Mouse (Mus musculus) intestine, postnatal 0 days (tissue): Measurements from ENCODE around the gene Trim2. TPM values are rescaled to one million over a fixed set of nuclear protein-coding genes. Genes with fewer than 3 reads are reported as not detected.

Experiments
- ATAC-seq: fragments of 200-750 bp; cut with Nextera tagmentation; 2 replicates; pipeline ENCODE4 v1.8.0; 2017; ENCODE audit warnings: mild to moderate bottlenecking, moderate TSS enrichment, moderate library complexity
- H3K27ac ChIP-seq: fragments of 300-500 bp; sonication (generic); 2 replicates; pipeline ENCODE4 v1.5.1; 2014; ENCODE audit warnings: mild to moderate bottlenecking, low read depth, low read length, moderate library complexity
- H3K27me3 ChIP-seq: fragments of 300-500 bp; sonication (generic); replicated peaks from 2 replicates; pipeline ENCODE4 v1.6.1; 2014; ENCODE audit warnings: low read length, mixed read lengths; ENCODE audit not compliant: control insufficient read depth, insufficient read depth
- H3K36me3 ChIP-seq: fragments of 300-500 bp; sonication (generic); 2 replicates; pipeline ENCODE4 v1.6.1; 2014; ENCODE audit warnings: mild to moderate bottlenecking, moderate library complexity; ENCODE audit not compliant: control insufficient read depth, insufficient read depth
- H3K4me1 ChIP-seq: fragments of 300-500 bp; sonication (generic); replicated peaks from 2 replicates; pipeline ENCODE4 v1.6.1; 2014; ENCODE audit warnings: antibody characterized with exemption, low read length, mixed read lengths; ENCODE audit not compliant: control insufficient read depth, insufficient read depth
- H3K4me2 ChIP-seq: fragments of 300-500 bp; sonication (generic); replicated peaks from 2 replicates; pipeline ENCODE4 v1.6.1; 2014; ENCODE audit warnings: low read depth, mild to moderate bottlenecking, moderate library complexity
- H3K4me3 ChIP-seq: fragments of 300-500 bp; sonication (generic); 2 replicates; pipeline ENCODE4 v1.5.1; 2014; ENCODE audit warnings: low read depth, low read length
- H3K9ac ChIP-seq: fragments of 300-500 bp; sonication (generic); 2 replicates; pipeline ENCODE4 v1.6.1; 2014; ENCODE audit warnings: mild to moderate bottlenecking, low read depth, low read length
- H3K9me3 ChIP-seq: fragments of 300-500 bp; sonication (generic); 2 replicates; pipeline ENCODE4 v1.6.1; 2016; ENCODE audit warnings: mixed run types; ENCODE audit not compliant: control insufficient read depth
- CTCF ChIP-seq: sonication (generic); IDR thresholded peaks from 2 replicates; pipeline ENCODE4 v1.5.1; 2016; ENCODE audit warnings: low read depth, mild to moderate bottlenecking, control low read depth, antibody characterized with exemption, moderate library complexity
- WGBS: fragments of 180-500 bp; shearing (Covaris S2); extraction: QIAGEN DNeasy Blood & Tissue Kit; methylation state at CpG from one replicate; pipeline ENCODE4 v1.1.7; 2014; 5-methylcytosine and 5-hydroxymethylcytosine counted together
- polyA plus RNA-seq: library from polyadenylated mRNA; unstranded; fragments of >200 nt; fragmentation: Nextera tagmentation; extraction: Ambion mirVana; gene quantifications from 2 replicates; pipeline ENCODE4 v1.2.1, GENCODE M21; 2015

Trim2 gene
- polyA plus RNA-seq, 1 experiment from 2014 or later: 21.2 TPM

- H3K9ac ChIP-seq: peak overlapping the region; percentile 66
- H3K4me3 ChIP-seq: peak overlapping the region; percentile 63
- no peak for TF ChIP-seq CTCF
- H3K27ac ChIP-seq: peak overlapping the region; percentile 80
- H3K27me3 ChIP-seq: no peaks in the 10 kb centered on the region
- peak; percentile 14; the same call in 1 of the 2 replicates for ATAC-seq
- peaks cover 6% of the 10 kb centered on the region; the same call in 1 of the 2 replicates for H3K4me1 ChIP-seq
- WGBS: under 1% methylated on average over 74 of the region's 74 CpGs
- H3K36me3 ChIP-seq: no peaks in the 10 kb centered on the region
- H3K4me2 ChIP-seq: peak overlapping the region; percentile 97
- H3K9me3 ChIP-seq: no peaks in the 10 kb centered on the region
Measured at GRCm38 (mm10) chr3:84259281-84260023, 47.2 kb downstream of the Trim2 start.

- no peak for TF ChIP-seq CTCF
- peak overlapping the region; percentile 80; the same call in 1 of the 2 replicates for H3K27ac ChIP-seq
- no peaks in the 10 kb centered on the region for H3K27me3 ChIP-seq
- ATAC-seq: no peak
- H3K4me2 ChIP-seq: peak overlapping the region; percentile 97
- WGBS: 9% methylated on average over 13 of the region's 13 CpGs
- H3K4me1 ChIP-seq: peaks cover 6% of the 10 kb centered on the region; the same call in 1 of the 2 replicates
- no peaks in the 10 kb centered on the region for H3K36me3 ChIP-seq
- H3K9me3 ChIP-seq: no peaks in the 10 kb centered on the region
- peak overlapping the region; percentile 66; the same call in 1 of the 2 replicates for H3K9ac ChIP-seq
- H3K4me3 ChIP-seq: peak overlapping the region; percentile 63
Measured at GRCm38 (mm10) chr3:84258518-84259031, 48.1 kb downstream of the Trim2 start.

- WGBS: 29% methylated on average over 10 of the region's 10 CpGs
Measured at GRCm38 (mm10) chr3:84257989-84258517, 48.6 kb downstream of the Trim2 start.

DNA sequence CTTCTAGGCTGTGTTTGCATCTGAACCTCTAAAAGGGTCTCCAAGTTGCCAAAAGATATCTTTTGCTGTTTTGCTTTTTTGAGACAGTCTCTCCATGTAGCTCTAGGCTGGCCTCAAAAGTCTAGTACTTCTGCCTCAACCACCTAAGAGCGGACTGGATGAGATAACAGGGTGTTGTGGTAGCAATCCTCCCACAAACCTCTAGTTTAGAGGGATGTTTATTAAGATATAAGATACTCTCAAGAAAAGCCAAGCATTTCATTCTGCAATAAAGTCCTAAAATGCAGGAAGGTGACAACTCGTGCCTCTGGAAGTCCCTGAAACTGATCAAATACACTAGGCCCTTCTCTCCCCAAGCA is 52.2 kb downstream of the Trim2 start:
- no peaks in the 10 kb centered on the region for H3K27me3 ChIP-seq
- no peak overlapping the region for H3K9ac ChIP-seq
- ATAC-seq: no peak
- 84% methylated on average over 2 of the region's 2 CpGs for WGBS
- peaks cover 5% of the 10 kb centered on the region for H3K4me1 ChIP-seq
- no peak overlapping the region for H3K27ac ChIP-seq
- no peak for TF ChIP-seq CTCF
- H3K9me3 ChIP-seq: no peaks in the 10 kb centered on the region
- H3K4me2 ChIP-seq: no peak overlapping the region
- H3K4me3 ChIP-seq: no peak overlapping the region
- H3K36me3 ChIP-seq: 0 out of 2 replicates have a peak, but pooled peaks cover 3% of the 10 kb centered on the region

More at GRCm38 (mm10) chr3:84257989-84258517, 48.6 kb downstream of the Trim2 start:
- Histone ChIP-seq H3K27me3 (no peaks in the 10 kb centered on the region), H3K9me3 (no peaks in the 10 kb centered on the region), H3K36me3 (no peaks in the 10 kb centered on the region), H3K4me2 (peak overlapping the region; percentile 97), H3K27ac (0 out of 2 replicates have a peak overlapping the region, but pooled peaks have one; percentile 3), H3K4me3 (no peak overlapping the region), H3K4me1 (peaks cover 6% of the 10 kb centered on the region; the same call in 1 of the 2 replicates), H3K9ac (no peak overlapping the region)
- peak; percentile 65 for ATAC-seq
- TF ChIP-seq CTCF: no peak

DNA sequence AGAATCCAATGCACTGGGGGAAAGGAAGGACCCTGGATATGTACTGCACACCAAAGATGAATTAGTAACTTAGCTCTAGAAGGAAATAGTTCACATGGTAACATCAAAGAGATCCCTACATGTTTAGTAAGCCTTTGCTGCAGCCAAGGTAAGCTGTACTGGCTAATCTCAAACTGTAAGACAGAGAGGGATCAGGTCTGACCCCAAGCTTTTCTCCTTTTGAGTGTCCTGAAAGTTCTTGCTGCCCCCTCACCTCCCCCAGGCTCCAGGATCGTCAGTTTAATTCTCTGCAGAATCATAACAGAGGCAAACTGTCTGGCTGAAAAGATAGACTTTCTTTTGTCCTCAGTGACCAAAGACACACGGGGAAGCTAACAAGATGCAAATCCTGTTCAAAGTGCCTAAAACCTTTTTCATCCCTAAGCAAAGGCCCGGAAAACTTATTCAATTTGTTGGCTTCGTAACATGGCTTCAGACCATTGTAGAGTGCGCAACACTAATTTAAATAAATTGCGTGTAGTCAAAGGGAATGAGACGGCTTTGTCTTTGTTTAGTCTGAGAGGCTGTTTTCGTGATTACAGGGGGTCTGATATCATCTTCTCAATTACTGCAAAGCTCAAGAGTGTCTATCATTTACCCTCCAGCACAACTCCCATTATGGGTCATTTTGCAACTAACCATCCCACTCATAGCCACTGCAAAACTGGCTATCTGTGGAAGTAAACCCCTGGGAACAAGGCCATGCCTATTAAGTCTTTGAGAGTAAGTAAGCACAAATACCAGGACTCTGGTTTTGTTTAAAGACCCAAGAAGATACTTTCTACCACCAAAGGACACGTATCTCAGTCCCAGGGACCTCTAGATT is 52.8 kb downstream of the Trim2 start:
- no peak overlapping the region for H3K4me2 ChIP-seq
- H3K9ac ChIP-seq: no peak overlapping the region
- H3K4me1 ChIP-seq: peaks cover 5% of the 10 kb centered on the region
- 0 out of 2 replicates have a peak, but pooled peaks cover 3% of the 10 kb centered on the region for H3K36me3 ChIP-seq
- WGBS: 74% methylated on average over 9 of the region's 9 CpGs
- no peak for ATAC-seq
- H3K9me3 ChIP-seq: no peaks in the 10 kb centered on the region
- H3K4me3 ChIP-seq: no peak overlapping the region
- no peak for TF ChIP-seq CTCF
- no peak overlapping the region for H3K27ac ChIP-seq
- no peaks in the 10 kb centered on the region for H3K27me3 ChIP-seq
